Mouse (Mus musculus): ENCODE results near the gene Gm17428.

- TF ChIP-seq CTCF (IDR thresholded peaks at IDR 0.05) (no peak), EP300 (IDR thresholded peaks at IDR 0.05; ENCODE audit: insufficient read depth, low read depth, low read length) (no peak), POLR2A (IDR thresholded peaks at IDR 0.05; ENCODE audit: insufficient read depth, low read depth, low read length) (no peak)
These were observed 46.3 kb downstream of the Gm17428 start for GRCm38 (mm10) chr14:55023011-55023410.
